Mouse (Mus musculus) lung, embryonic 14.5 days (tissue): ENCODE results near the gene Nol4l. TPM values are rescaled to one million over a fixed set of nuclear protein-coding genes. Genes with fewer than 3 reads are reported as not detected.

Experiments
- ATAC-seq: fragments of 200-750 bp; cut with Nextera tagmentation; 2 replicates; pipeline ENCODE4 v1.8.0; 2017; ENCODE audit warnings: mild to moderate bottlenecking, moderate TSS enrichment, moderate library complexity; ENCODE audit not compliant: insufficient read depth
- DNase-seq: peaks from one replicate; pipeline ENCODE4 v3.0.0-alpha.2; 2015
- H3K27ac ChIP-seq: fragments of 300-500 bp; sonication (generic); 2 replicates; pipeline ENCODE4 v1.5.1; 2014; ENCODE audit warnings: low read depth, mild to moderate bottlenecking, moderate library complexity
- H3K27me3 ChIP-seq: fragments of 300-500 bp; sonication (generic); 2 replicates; pipeline ENCODE4 v1.6.1; 2014; ENCODE audit warnings: low read length, control low read depth; ENCODE audit not compliant: insufficient read depth
- H3K36me3 ChIP-seq: fragments of 300-500 bp; sonication (generic); 2 replicates; pipeline ENCODE4 v1.6.1; 2014; ENCODE audit warnings: control low read depth; ENCODE audit not compliant: insufficient read depth
- H3K4me1 ChIP-seq: fragments of 300-500 bp; sonication (generic); 2 replicates; pipeline ENCODE4 v1.6.1; 2014; ENCODE audit warnings: antibody characterized with exemption, control low read depth; ENCODE audit not compliant: insufficient read depth
- H3K4me2 ChIP-seq: fragments of 300-500 bp; sonication (generic); 2 replicates; pipeline ENCODE4 v1.6.1; 2014; ENCODE audit warnings: mild to moderate bottlenecking
- H3K4me3 ChIP-seq: fragments of 300-500 bp; sonication (generic); 2 replicates; pipeline ENCODE4 v1.5.1; 2014; ENCODE audit warnings: low read depth, low read length
- H3K9ac ChIP-seq: fragments of 300-500 bp; sonication (generic); 2 replicates; pipeline ENCODE4 v1.6.1; 2014
- H3K9me3 ChIP-seq: fragments of 300-500 bp; sonication (generic); 2 replicates; pipeline ENCODE4 v1.6.1; 2016; ENCODE audit warnings: low read depth, low read length, control low read depth
- CTCF ChIP-seq: IDR thresholded peaks from 2 replicates; pipeline ENCODE4 v1.5.1; 2016; ENCODE audit warnings: antibody characterized with exemption, low read depth
- WGBS: fragments of 180-500 bp; shearing (Covaris S2); extraction: QIAGEN DNeasy Blood & Tissue Kit; methylation state at CpG from one replicate; pipeline ENCODE4 v1.1.7; 2014; 5-methylcytosine and 5-hydroxymethylcytosine counted together
- polyA plus RNA-seq: library from polyadenylated mRNA; unstranded; fragments of >200 nt; fragmentation: Nextera tagmentation; extraction: Ambion mirVana; gene quantifications from 2 replicates; pipeline ENCODE4 v1.2.1, GENCODE M21; 2014

Gene Nol4l
- polyA plus RNA-seq, 1 experiment from 2014 or later: 13.9 TPM

GRCm38 (mm10) chr2:153528571-153529364 lies 1.0 kb downstream of the Nol4l start:
- DNase-seq: peak; percentile 39
- peak; percentile 42 for ATAC-seq
- H3K4me3 ChIP-seq: peak overlapping the region; percentile 63
- peak overlapping the region; percentile 100 for H3K4me2 ChIP-seq
- no peaks in the 10 kb centered on the region for H3K4me1 ChIP-seq
- 2% methylated on average over 37 of the region's 70 CpGs for WGBS
- TF ChIP-seq CTCF: no peak
- H3K9me3 ChIP-seq: no peaks in the 10 kb centered on the region
- no peaks in the 10 kb centered on the region for H3K36me3 ChIP-seq
- H3K27me3 ChIP-seq: peaks cover 27% of the 10 kb centered on the region
- peak overlapping the region; percentile 64 for H3K9ac ChIP-seq
- peak overlapping the region; percentile 32; the same call in 1 of the 2 replicates for H3K27ac ChIP-seq

- no peak for TF ChIP-seq CTCF
- Histone ChIP-seq H3K4me1 (no peaks in the 10 kb centered on the region), H3K27me3 (peaks cover 27% of the 10 kb centered on the region), H3K36me3 (no peaks in the 10 kb centered on the region), H3K4me3 (peak overlapping the region; percentile 63), H3K27ac (peak overlapping the region; percentile 32), H3K9me3 (no peaks in the 10 kb centered on the region), H3K4me2 (peak overlapping the region; percentile 100), H3K9ac (peak overlapping the region; percentile 64)
- ATAC-seq: peak; percentile 55
- DNase-seq: peak; percentile 62
- 2% methylated on average over 63 of the region's 85 CpGs for WGBS
These were observed 1.9 kb downstream of the Nol4l start for GRCm38 (mm10) chr2:153527580-153528531.

- Histone ChIP-seq H3K4me2 (peak overlapping the region; percentile 100; the same call in 1 of the 2 replicates), H3K4me1 (no peaks in the 10 kb centered on the region), H3K36me3 (no peaks in the 10 kb centered on the region), H3K27ac (peak overlapping the region; percentile 43; the same call in 1 of the 2 replicates), H3K27me3 (peaks cover 27% of the 10 kb centered on the region), H3K9me3 (no peaks in the 10 kb centered on the region), H3K9ac (no peak overlapping the region), H3K4me3 (no peak overlapping the region)
- 56% methylated on average over 9 of the region's 9 CpGs for WGBS
- ATAC-seq: no peak
- peak; percentile 18 for DNase-seq
- TF ChIP-seq CTCF: no peak
These were observed 2.8 kb downstream of the Nol4l start for GRCm38 (mm10) chr2:153526850-153527530.

GRCm38 (mm10) chr2:153525906-153526311 lies 3.9 kb downstream of the Nol4l start:
- Histone ChIP-seq H3K9ac (no peak overlapping the region), H3K36me3 (no peaks in the 10 kb centered on the region), H3K27me3 (peaks cover 20% of the 10 kb centered on the region), H3K4me3 (no peak overlapping the region), H3K4me2 (peak overlapping the region; percentile 25; the same call in 1 of the 2 replicates), H3K4me1 (no peaks in the 10 kb centered on the region), H3K9me3 (no peaks in the 10 kb centered on the region), H3K27ac (no peak overlapping the region)
- TF ChIP-seq CTCF: no peak
- WGBS: 8% methylated on average over 10 of the region's 10 CpGs
- ATAC-seq (peak; percentile 20; the same call in 1 of the 2 replicates), DNase-seq (peak; percentile 44)

GRCm38 (mm10) chr2:153524727-153525126 lies 5.0 kb downstream of the Nol4l start:
- WGBS: 66% methylated on average over 2 of the region's 2 CpGs
- no peak overlapping the region for H3K4me3 ChIP-seq
- H3K36me3 ChIP-seq: no peaks in the 10 kb centered on the region
- no peak overlapping the region for H3K4me2 ChIP-seq
- no peak for ATAC-seq
- DNase-seq: no peak
- no peak overlapping the region for H3K9ac ChIP-seq
- H3K27me3 ChIP-seq: peaks cover 9% of the 10 kb centered on the region
- TF ChIP-seq CTCF: no peak
- H3K9me3 ChIP-seq: no peaks in the 10 kb centered on the region
- H3K4me1 ChIP-seq: no peaks in the 10 kb centered on the region
- no peak overlapping the region for H3K27ac ChIP-seq

- no peaks in the 10 kb centered on the region for H3K36me3 ChIP-seq
- H3K9me3 ChIP-seq: no peaks in the 10 kb centered on the region
- no peak overlapping the region for H3K9ac ChIP-seq
- no peak overlapping the region for H3K27ac ChIP-seq
- no peak overlapping the region for H3K4me3 ChIP-seq
- DNase-seq (no peak), ATAC-seq (no peak)
- no peaks in the 10 kb centered on the region for H3K4me1 ChIP-seq
- peaks cover 9% of the 10 kb centered on the region for H3K27me3 ChIP-seq
- no peak overlapping the region for H3K4me2 ChIP-seq
- 81% methylated on average over 12 of the region's 12 CpGs for WGBS
- TF ChIP-seq CTCF: no peak
These were observed 6.1 kb downstream of the Nol4l start for GRCm38 (mm10) chr2:153523656-153524055.
